Mouse (Mus musculus) stomach, embryonic 14.5 days (tissue): ENCODE data around the gene Plcb1. TPM values are rescaled to one million over a fixed set of nuclear protein-coding genes. Genes with fewer than 3 reads are reported as not detected.

Experiments
- ATAC-seq: fragments of 200-750 bp; cut with Nextera tagmentation; 2 replicates; pipeline ENCODE4 v1.8.0; 2017; ENCODE audit warnings: low read depth, moderate TSS enrichment; ENCODE audit not compliant: insufficient number of reproducible peaks, insufficient read depth, low FRiP score
- H3K27ac ChIP-seq: fragments of 300-500 bp; sonication (generic); 2 replicates; pipeline ENCODE4 v1.5.1; 2014; ENCODE audit warnings: mild to moderate bottlenecking, low read length, moderate library complexity, mixed read lengths
- H3K27me3 ChIP-seq: fragments of 300-500 bp; sonication (generic); 2 replicates; pipeline ENCODE4 v1.6.1; 2014; ENCODE audit warnings: low read length, control low read depth, mixed read lengths; ENCODE audit not compliant: control insufficient read depth, insufficient read depth
- H3K36me3 ChIP-seq: fragments of 300-500 bp; sonication (generic); 2 replicates; pipeline ENCODE4 v1.6.1; 2014; ENCODE audit warnings: mild to moderate bottlenecking, control low read depth, low read length, moderate library complexity, mixed read lengths; ENCODE audit not compliant: control insufficient read depth, insufficient read depth
- H3K4me1 ChIP-seq: fragments of 300-500 bp; sonication (generic); 2 replicates; pipeline ENCODE4 v1.6.1; 2014; ENCODE audit warnings: low read length, control low read depth, mixed read lengths; ENCODE audit not compliant: control insufficient read depth, insufficient read depth
- H3K4me2 ChIP-seq: fragments of 300-500 bp; sonication (generic); replicated peaks from 2 replicates; pipeline ENCODE4 v1.6.1; 2014; ENCODE audit warnings: low read depth, low read length, control low read depth
- H3K4me3 ChIP-seq: fragments of 300-500 bp; sonication (generic); 2 replicates; pipeline ENCODE4 v1.5.1; 2014; ENCODE audit warnings: low read depth, low read length, control low read depth
- H3K9ac ChIP-seq: fragments of 300-500 bp; sonication (generic); replicated peaks from 2 replicates; pipeline ENCODE4 v1.6.1; 2014; ENCODE audit warnings: low read depth, mild to moderate bottlenecking, control low read depth, low read length, moderate library complexity, mixed read lengths
- H3K9me3 ChIP-seq: fragments of 300-500 bp; sonication (generic); 2 replicates; pipeline ENCODE4 v1.6.1; 2016; ENCODE audit warnings: low read depth, low read length, control low read depth; ENCODE audit not compliant: control insufficient read depth
- WGBS: fragments of 180-500 bp; shearing (Covaris S2); extraction: QIAGEN DNeasy Blood & Tissue Kit; methylation state at CpG from one replicate; pipeline ENCODE4 v1.1.7; 2014; 5-methylcytosine and 5-hydroxymethylcytosine counted together
- polyA plus RNA-seq: library from polyadenylated mRNA; unstranded; fragments of >200 nt; fragmentation: Nextera tagmentation; extraction: Ambion mirVana; gene quantifications from 2 replicates; pipeline ENCODE4 v1.2.1, GENCODE M21; 2014

Plcb1 gene
- polyA plus RNA-seq, 1 experiment from 2014 or later, result 25.3 TPM

DNA sequence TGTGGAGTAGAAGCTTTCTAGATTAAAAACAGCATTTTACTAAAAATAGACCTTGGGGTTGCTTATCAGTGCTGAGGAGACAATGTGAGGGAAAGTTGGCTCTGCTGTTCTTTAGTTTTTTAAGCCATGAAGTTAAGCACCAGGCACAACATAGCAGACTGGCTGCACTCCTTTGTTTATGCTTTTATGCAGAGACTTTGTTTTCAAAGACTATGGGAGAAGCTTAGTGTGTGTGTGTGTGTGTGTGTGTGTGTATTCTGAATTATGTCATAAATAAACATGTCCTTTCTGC lies 86.6 kb downstream of the Plcb1 start:
- H3K9ac ChIP-seq, result no peak overlapping the region
- no peak for ATAC-seq

DNA sequence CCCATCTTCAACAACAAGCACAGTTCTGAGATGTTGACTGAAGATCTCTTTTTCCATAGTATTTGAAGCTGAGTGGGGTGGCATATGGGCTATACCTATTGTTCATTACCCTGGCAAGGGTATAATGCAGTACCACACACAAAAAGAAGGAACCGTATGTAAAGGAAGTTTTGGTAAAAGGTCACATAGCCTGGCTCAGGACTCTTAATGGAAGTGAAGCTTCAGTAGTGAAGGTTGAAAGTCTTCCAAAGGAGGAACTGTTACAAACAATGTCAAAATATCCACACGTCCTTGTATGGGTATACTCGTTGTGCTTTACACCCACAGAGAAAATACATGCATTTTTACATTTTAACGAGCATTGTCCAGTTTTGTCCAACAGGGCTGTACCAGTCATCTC lies 91.3 kb downstream of the Plcb1 start:
- WGBS, result 83% methylated on average over 4 of the region's 4 CpGs
- Histone ChIP-seq H3K36me3 (no peaks in the 10 kb centered on the region), H3K4me1 (no peaks in the 10 kb centered on the region), H3K27ac (no peak overlapping the region), H3K4me2 (no peak overlapping the region), H3K4me3 (no peak overlapping the region), H3K27me3 (no peaks in the 10 kb centered on the region), H3K9ac (no peak overlapping the region), H3K9me3 (no peaks in the 10 kb centered on the region)
- ATAC-seq, result no peak

More for the DNA sequence above, 86.6 kb downstream of the Plcb1 start:
- no peak overlapping the region for H3K4me3 ChIP-seq
- no peaks in the 10 kb centered on the region for H3K27me3 ChIP-seq
- H3K4me2 ChIP-seq, result no peak overlapping the region
- H3K9me3 ChIP-seq, result no peaks in the 10 kb centered on the region
- H3K36me3 ChIP-seq, result no peaks in the 10 kb centered on the region
- H3K27ac ChIP-seq, result no peak overlapping the region
- no peaks in the 10 kb centered on the region for H3K4me1 ChIP-seq

DNA sequence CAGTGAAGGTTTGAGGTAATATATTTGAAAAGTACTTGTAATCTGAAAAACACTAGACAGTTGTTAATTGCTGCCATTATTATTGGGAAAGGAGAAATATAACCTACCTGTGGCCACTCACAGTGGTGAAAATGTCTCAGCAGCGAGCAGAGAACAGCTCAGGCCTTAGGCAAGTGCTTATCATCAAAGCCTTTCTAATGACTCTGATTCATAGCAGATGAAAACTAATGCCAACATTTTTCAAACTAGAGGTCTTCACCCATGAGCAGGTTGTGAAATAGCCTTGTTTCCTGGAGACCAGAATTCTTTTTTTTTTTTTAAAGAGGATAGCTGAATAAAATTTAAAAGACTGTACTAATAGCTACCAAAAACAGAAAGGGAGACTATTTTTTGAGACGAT lies 105.3 kb downstream of the Plcb1 start:
- no peak for ATAC-seq
- Histone ChIP-seq H3K9me3 (no peaks in the 10 kb centered on the region), H3K27me3 (no peaks in the 10 kb centered on the region), H3K9ac (no peak overlapping the region), H3K36me3 (no peaks in the 10 kb centered on the region), H3K27ac (no peak overlapping the region), H3K4me2 (no peak overlapping the region), H3K4me3 (no peak overlapping the region), H3K4me1 (no peaks in the 10 kb centered on the region)
- 64% methylated on average over 2 of the region's 2 CpGs for WGBS

DNA sequence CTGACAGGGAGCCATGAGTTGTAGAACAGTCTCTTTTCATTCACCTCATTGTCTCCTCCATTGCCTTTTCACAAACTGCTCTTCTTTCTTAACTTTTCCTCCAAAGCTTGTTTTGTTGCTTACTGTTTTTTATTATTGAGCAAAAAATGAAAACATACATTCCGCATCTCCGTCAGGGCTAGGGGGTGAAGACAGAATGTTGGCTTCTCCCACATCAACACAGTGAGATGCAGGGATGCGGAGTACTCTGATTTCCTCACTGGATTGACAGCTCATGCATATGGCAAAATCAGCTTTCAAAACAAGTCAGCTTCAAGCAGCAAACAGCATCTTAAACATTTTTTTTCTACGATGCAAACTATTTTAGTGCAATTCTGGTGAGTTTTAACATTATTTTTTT lies 108.9 kb downstream of the Plcb1 start:
- no peak overlapping the region for H3K4me2 ChIP-seq
- no peak overlapping the region for H3K27ac ChIP-seq
- H3K4me3 ChIP-seq, result no peak overlapping the region
- no peaks in the 10 kb centered on the region for H3K27me3 ChIP-seq
- no peaks in the 10 kb centered on the region for H3K36me3 ChIP-seq
- H3K4me1 ChIP-seq, result no peaks in the 10 kb centered on the region
- no peaks in the 10 kb centered on the region for H3K9me3 ChIP-seq
- H3K9ac ChIP-seq, result no peak overlapping the region
- WGBS, result 94% methylated on average over 4 of the region's 4 CpGs
- no peak for ATAC-seq

DNA sequence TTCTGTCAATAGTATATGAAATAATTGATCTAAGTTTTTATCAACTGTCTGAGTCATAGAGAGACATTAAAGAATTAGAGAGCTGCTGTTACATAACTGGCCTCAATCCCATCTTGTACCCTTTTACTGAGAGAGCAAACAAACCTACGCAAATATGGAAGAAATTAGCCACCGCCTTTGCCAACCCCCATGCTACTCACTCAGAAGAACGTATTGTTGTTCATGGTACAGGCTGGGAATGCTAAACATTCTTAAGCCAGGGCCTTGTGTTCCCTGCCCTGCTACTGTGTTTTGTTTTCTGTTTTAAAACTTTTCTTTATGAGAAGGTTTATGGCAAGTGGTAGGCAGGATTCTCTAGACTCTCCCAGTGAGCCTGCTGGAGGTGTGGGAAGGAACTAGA lies 110.3 kb downstream of the Plcb1 start:
- no peak overlapping the region for H3K4me3 ChIP-seq
- H3K9ac ChIP-seq, result no peak overlapping the region
- no peaks in the 10 kb centered on the region for H3K4me1 ChIP-seq
- WGBS, result 65% methylated on average over 3 of the region's 3 CpGs
- H3K27me3 ChIP-seq, result no peaks in the 10 kb centered on the region
- H3K27ac ChIP-seq, result no peak overlapping the region
- no peak overlapping the region for H3K4me2 ChIP-seq
- no peaks in the 10 kb centered on the region for H3K9me3 ChIP-seq
- H3K36me3 ChIP-seq, result no peaks in the 10 kb centered on the region
- no peak for ATAC-seq

DNA sequence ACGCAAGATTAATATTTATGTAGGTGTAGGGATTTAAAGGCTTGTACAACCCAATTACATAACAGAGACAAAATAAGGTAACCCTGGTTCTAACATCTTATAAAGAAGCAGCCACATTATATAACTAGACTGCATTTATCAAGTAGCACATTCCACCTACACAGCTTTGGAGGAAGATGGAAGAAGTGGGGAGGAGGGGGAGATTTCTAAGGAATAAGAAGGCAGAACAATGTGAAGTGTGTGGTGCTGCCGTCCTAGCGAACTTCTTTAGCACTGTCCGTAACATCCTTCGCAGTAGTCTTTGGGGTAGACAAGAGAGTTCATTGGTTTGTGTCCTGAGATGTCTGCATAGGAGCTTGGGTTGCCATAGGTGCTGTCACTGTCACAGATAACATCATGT lies 111.2 kb downstream of the Plcb1 start:
- H3K9me3 ChIP-seq, result no peaks in the 10 kb centered on the region
- H3K27ac ChIP-seq, result no peak overlapping the region
- H3K4me3 ChIP-seq, result no peak overlapping the region
- H3K9ac ChIP-seq, result no peak overlapping the region
- H3K27me3 ChIP-seq, result no peaks in the 10 kb centered on the region
- ATAC-seq, result no peak
- no peaks in the 10 kb centered on the region for H3K4me1 ChIP-seq
- WGBS, result 86% methylated on average over 5 of the region's 5 CpGs
- H3K36me3 ChIP-seq, result no peaks in the 10 kb centered on the region
- no peak overlapping the region for H3K4me2 ChIP-seq

DNA sequence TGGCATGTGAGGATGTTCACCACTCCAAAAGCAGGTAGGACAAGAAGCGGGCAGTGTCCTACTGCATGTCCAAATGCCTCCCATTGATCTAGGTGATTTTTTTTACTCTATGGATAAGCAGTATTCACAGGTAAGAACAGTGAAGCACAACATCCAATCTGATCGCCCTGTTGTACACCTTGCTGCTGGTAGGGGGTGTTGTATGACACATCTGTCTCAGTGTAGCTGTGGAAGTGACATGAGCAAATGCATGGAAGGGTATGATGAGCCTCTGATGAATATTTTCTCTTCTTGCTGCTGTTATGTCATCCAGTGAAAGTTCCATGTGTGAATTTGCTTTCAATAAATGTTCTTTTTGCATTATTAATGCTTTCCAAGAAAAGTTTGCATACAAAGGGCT lies 115.7 kb downstream of the Plcb1 start:
- WGBS, result 90% methylated on average over 2 of the region's 2 CpGs
- no peak overlapping the region for H3K4me2 ChIP-seq
- ATAC-seq, result no peak
- H3K9me3 ChIP-seq, result no peaks in the 10 kb centered on the region
- H3K9ac ChIP-seq, result no peak overlapping the region
- H3K4me3 ChIP-seq, result no peak overlapping the region
- no peaks in the 10 kb centered on the region for H3K27me3 ChIP-seq
- no peak overlapping the region for H3K27ac ChIP-seq
- H3K4me1 ChIP-seq, result no peaks in the 10 kb centered on the region
- H3K36me3 ChIP-seq, result no peaks in the 10 kb centered on the region

DNA sequence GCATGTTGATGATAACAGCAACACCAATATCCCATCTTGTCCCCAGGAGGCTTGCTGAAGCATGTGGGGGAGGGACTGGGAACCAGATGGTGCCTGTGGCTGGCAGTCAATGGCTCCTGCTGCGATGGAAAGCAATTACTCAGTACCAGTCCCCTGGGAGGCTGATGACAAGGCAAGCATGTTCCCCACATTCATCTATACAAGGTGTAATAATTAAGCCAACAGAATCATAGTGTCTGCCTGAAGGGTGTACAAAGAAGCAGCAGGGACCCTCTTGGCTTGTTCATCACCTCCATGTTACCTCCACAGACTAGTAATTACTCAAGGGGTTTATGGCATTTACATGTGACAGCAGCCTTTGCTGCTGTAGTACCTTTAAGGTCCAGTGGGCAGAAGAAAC lies 125.0 kb downstream of the Plcb1 start:
- H3K36me3 ChIP-seq, result no peaks in the 10 kb centered on the region
- WGBS, result 38% methylated on average over 1 of the region's 1 CpGs
- H3K4me1 ChIP-seq, result no peaks in the 10 kb centered on the region
- no peak overlapping the region for H3K9ac ChIP-seq
- ATAC-seq, result no peak
- no peaks in the 10 kb centered on the region for H3K9me3 ChIP-seq
- no peak overlapping the region for H3K4me2 ChIP-seq
- H3K4me3 ChIP-seq, result no peak overlapping the region
- H3K27me3 ChIP-seq, result no peaks in the 10 kb centered on the region
- no peak overlapping the region for H3K27ac ChIP-seq

DNA sequence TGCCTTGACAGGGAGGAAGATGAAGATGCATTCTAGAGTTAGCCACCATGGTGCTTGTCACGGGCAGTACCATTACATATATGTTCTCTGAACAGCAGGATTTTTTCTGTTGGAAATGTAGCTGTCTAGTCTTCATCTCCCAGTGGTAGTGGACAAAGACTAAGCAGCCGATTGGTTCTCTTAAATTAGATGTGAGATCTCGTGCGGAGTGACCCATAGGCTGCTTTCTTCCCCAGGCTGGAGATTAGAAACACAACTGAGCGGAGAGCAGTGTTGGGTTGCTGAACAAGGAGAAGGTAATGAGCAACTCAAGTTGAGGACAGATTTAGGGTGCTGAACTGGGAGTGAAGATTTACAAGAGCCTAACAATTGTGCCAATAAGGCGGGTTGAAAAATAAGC lies 125.5 kb downstream of the Plcb1 start:
- Histone ChIP-seq H3K4me2 (no peak overlapping the region), H3K9me3 (no peaks in the 10 kb centered on the region), H3K4me3 (no peak overlapping the region), H3K27me3 (no peaks in the 10 kb centered on the region), H3K9ac (no peak overlapping the region), H3K27ac (no peak overlapping the region), H3K4me1 (no peaks in the 10 kb centered on the region), H3K36me3 (no peaks in the 10 kb centered on the region)
- 89% methylated on average over 6 of the region's 6 CpGs for WGBS
- ATAC-seq, result no peak
